Mouse (Mus musculus): ENCODE measurements at regions not wholly inside any gene's neighbourhood (a gene's known extent, or its start where the extent isn't known, plus 50 kb on each side); places are given as distances from the start of the nearest gene placed in this dataset.

DNA sequence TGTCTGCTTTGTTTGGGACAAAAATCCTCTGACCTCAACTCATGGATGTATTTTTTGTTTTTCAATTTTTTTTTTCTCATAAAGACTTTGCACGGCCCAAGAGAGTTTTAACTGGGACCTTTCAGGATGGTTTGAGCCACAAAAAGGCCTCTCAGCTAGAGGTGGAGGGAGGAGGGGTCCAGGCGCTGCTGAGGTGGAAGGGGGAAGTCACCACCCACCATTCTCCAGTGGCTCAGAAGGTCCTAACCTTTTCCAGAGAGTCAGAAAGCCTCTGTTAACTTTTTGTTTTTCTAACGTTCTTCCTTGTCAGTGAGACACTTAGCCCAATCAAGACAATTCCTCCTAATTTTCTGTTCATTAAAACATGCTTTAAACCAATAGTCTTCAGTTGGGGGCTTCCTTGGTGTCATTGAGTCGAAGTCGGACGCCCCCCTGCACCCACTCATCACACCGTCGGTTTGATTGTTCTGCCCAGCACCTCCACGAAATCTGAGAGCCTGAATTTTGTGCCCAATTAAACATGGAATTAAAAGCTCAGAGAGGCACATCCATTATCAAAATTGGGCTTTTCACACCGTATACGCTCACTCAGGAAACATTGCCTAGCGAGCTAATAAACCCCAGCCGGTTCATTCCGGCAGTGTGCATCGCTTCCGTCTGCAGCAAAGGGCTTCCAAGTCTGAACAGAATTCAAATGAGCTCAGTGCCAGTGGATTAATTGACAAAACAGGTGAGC lies 134.3 kb upstream of the Ralgapa2 start:
- no peak for TF ChIP-seq EP300 (IDR thresholded peaks at IDR 0.05; ENCODE audit: insufficient read depth, low read depth, low read length)
- no peak for TF ChIP-seq CTCF (IDR thresholded peaks at IDR 0.05)
- no peak for TF ChIP-seq POLR2A (IDR thresholded peaks at IDR 0.05; ENCODE audit: insufficient read depth, low read depth, low read length)

Data from heart, adult 2 months (tissue).